Comparison of ENCODE assay signal across 14 mouse cellular contexts in the genomic region with DNA sequence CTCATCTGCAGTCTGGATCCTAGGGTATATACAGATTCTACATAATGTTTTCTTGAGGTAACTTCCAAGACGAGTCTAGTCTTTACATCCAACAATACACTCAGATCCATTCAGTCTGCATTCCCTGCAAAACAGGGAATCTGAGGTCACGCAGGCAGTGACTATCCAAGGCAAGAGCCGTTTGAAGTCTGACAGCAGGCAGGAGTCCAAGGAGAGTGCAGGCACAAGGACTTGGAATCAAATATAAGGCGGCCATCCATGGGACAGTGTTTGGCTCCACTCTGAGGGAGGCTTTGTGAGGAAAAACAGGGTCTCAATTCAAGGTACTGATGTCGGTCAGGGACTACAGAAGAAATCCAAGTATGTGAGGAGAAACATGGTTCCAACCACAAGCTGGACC. TPM values are rescaled to one million over a fixed set of nuclear protein-coding genes. Genes with fewer than 3 reads are reported as not detected.
"Had no signal": no experiment of that assay in that cellular context is flagged by ENCODE, and none has a peak within 500 bp of the region (broad histone marks: within the 10 kb centered on the region; RNA-seq: fewer than 3 reads in every experiment).

No protein-coding gene starts in this region.

- H3K36me3 ChIP-seq: limb, embryonic 12.5 days; limb, embryonic 15.5 days; lung, embryonic 15.5 days had no signal

- DNase-seq: kidney, postnatal 25 days; layer of hippocampus, postnatal 36 days; liver, postnatal 0 days; lung, postnatal 14 days; lung, postnatal 4 days; midbrain, embryonic 14.5 days; thymus, postnatal 25 days had no signal

- H3K4me3 ChIP-seq: left cerebral cortex, adult 2 months; limb, embryonic 12.5 days; limb, embryonic 15.5 days; lung, embryonic 15.5 days had no signal

- H3K27ac ChIP-seq: kidney, postnatal 0 days; left cerebral cortex, adult 2 months; limb, embryonic 12.5 days; limb, embryonic 15.5 days; liver, embryonic 14.5 days; lung, embryonic 15.5 days had no signal

- H3K9me3 ChIP-seq: limb, embryonic 12.5 days; limb, embryonic 15.5 days; lung, embryonic 15.5 days had no signal

- H3K27me3 ChIP-seq: limb, embryonic 12.5 days; limb, embryonic 15.5 days; lung, embryonic 15.5 days had no signal

- H3K4me1 ChIP-seq: limb, embryonic 15.5 days; lung, embryonic 15.5 days had no signal

RNA-seq across cellular contexts. Expression of gene Cadm1, which starts 45.5 kb away (rescaled TPM):
- total RNA-seq: megakaryocyte-erythroid progenitor cell, adult 5-6 weeks had no signal
